Mouse (Mus musculus) R1 (cell line): ENCODE data around the gene Gm29110.
"Not testable (repeated sequence)": the region's sequence is repeated elsewhere in the genome, so short reads cannot be mapped to it uniquely, and the experiment has no call there.

Experiments
- DNase-seq: peaks from one replicate; pipeline ENCODE4 v3.0.0-alpha.2; 2018; ENCODE audit warnings: low read depth, low spot score

The Gm29110 gene

GRCm38 (mm10) chrY:74470231-74470630 lies at the start of gene Gm29110:
Gene Gm29110 (plus strand): TSS chrY:74470531.
- DNase-seq, result not testable (repeated sequence)
